Mouse (Mus musculus): ENCODE measurements at regions not wholly inside any gene's neighbourhood (a gene's known extent, or its start where the extent isn't known, plus 50 kb on each side); places are given as distances from the start of the nearest gene placed in this dataset.
A peak's percentile ranks its signal among the peaks of the same experiment; 100 is the strongest.

DNA sequence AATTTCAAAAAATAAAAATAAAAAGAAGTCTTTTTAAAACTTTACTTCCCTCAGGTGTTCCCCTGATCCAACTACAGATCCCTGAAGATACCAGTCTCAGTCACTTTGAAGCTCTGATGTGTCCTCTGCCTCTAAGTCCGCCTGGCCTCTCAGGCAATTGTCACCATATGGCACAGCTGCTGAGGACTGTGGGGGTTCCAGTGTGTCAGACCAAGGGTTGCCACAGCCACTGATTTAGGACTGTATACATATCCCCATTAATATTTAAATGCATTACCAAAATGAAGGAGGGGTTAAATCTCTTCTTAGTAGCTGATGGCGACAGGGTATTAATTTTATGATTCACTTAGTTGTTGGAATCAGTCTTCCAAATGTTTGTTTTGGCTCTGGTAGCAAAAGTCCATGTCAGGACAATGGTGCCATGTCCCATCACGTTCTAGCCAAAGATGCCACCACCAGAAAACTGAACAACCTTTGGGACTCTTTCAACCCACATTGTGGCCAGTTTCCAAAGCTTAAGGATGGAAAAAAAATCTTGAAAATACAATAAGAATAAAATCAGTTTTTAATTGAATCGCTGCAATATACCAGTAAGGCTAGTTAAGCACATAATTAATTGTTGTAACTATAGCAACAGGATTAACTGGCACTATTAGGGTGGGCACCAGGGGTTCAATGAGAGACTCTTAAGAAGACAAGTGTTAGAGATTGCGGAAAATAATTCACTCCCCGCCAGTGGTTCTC lies 62.5 kb downstream of the Arrdc4 start:
- Histone ChIP-seq H3K4me1 (ENCODE audit: control insufficient read depth, insufficient read depth, low read length) (no peaks in the 10 kb centered on the region), H3K4me3 (replicated peaks; ENCODE audit: insufficient read depth, low read depth, low read length) (no peak overlapping the region), H3K27me3 (ENCODE audit: control insufficient read depth, insufficient read depth, low read length) (no peaks in the 10 kb centered on the region), H3K27ac (ENCODE audit: insufficient read depth, low read length) (no peak overlapping the region)
- no peak for DNase-seq
- TF ChIP-seq POLR2A (IDR thresholded peaks at IDR 0.05; ENCODE audit: borderline replicate concordance, insufficient read depth, low read length): no peak
- no peak for TF ChIP-seq CTCF (IDR thresholded peaks at IDR 0.05; ENCODE audit: borderline replicate concordance, insufficient read depth, low read depth, low read length)
- 46% methylated on average over 6 of the region's 6 CpGs for WGBS

DNA sequence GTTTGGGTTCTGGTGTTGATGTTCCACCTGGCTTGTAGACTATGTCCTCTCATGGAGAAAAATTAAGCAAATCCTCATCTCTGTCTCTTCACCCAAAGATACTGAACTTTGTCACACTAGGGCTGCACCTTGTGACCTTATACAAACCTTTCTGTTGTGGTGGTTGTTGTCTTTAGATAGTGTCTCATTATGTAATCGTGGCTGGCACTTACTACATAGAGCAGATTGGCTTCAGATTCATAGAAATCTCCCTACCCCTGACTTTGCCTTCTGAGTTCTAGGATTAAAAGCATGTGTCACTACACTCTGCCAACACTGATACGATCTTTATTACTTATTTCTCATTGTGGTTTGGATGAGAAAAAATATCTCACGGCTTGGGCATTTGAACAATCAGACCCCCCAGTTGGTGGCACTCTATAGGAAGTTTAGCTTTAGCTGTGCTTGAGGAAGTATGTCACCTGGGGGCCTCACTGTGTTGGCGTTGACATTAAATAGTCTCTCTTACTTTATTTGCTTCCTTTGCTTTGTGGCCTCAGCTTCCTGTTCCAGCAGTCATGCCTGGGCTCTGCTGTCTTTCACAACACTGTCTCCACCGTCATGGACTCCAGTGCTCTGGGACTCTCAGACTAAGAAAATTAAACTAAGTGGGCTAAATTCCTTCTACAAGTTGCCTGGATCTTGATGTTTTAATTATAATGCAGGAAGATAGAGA lies 66.0 kb downstream of the Arrdc4 start:
- WGBS: 62% methylated on average over 5 of the region's 5 CpGs
- H3K4me3 ChIP-seq (replicated peaks; ENCODE audit: insufficient read depth, low read depth, low read length): no peak overlapping the region
- no peak for DNase-seq
- H3K4me1 ChIP-seq (ENCODE audit: control insufficient read depth, insufficient read depth, low read length): no peaks in the 10 kb centered on the region
- H3K27me3 ChIP-seq (ENCODE audit: control insufficient read depth, insufficient read depth, low read length): no peaks in the 10 kb centered on the region
- TF ChIP-seq POLR2A (IDR thresholded peaks at IDR 0.05; ENCODE audit: borderline replicate concordance, insufficient read depth, low read length) (no peak), CTCF (IDR thresholded peaks at IDR 0.05; ENCODE audit: borderline replicate concordance, insufficient read depth, low read depth, low read length) (no peak)
- H3K27ac ChIP-seq (ENCODE audit: insufficient read depth, low read length): no peak overlapping the region

DNA sequence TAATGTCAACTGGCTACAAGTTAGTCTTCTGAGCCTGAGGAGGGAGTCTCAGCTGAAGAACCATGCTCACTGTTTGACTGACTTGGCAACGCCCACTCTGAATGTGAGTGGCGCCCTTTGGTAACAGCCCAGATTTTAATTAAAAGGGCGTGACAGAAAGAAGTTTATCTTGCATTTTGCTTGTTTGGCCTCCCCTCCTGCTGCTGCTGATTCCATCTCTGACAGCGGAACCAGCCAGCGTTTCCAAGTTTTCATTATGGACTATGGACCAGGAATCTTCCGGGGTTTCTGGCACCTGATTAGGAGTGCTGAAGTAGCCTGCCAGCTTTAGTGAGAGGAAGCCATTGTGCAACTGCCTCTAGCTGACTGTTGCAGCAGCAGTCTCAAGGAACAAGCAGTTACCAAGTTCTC lies 66.7 kb downstream of the Arrdc4 start:
- no peaks in the 10 kb centered on the region for H3K4me1 ChIP-seq (ENCODE audit: control insufficient read depth, insufficient read depth, low read length)
- no peak overlapping the region for H3K4me3 ChIP-seq (replicated peaks; ENCODE audit: insufficient read depth, low read depth, low read length)
- 4% methylated on average over 6 of the region's 6 CpGs for WGBS
- no peak overlapping the region for H3K27ac ChIP-seq (ENCODE audit: insufficient read depth, low read length)
- TF ChIP-seq POLR2A (IDR thresholded peaks at IDR 0.05; ENCODE audit: borderline replicate concordance, insufficient read depth, low read length): no peak
- no peak for TF ChIP-seq CTCF (IDR thresholded peaks at IDR 0.05; ENCODE audit: borderline replicate concordance, insufficient read depth, low read depth, low read length)
- H3K27me3 ChIP-seq (ENCODE audit: control insufficient read depth, insufficient read depth, low read length): no peaks in the 10 kb centered on the region
- peak in 1 of 2 experiments; percentile 5 for DNase-seq

DNA sequence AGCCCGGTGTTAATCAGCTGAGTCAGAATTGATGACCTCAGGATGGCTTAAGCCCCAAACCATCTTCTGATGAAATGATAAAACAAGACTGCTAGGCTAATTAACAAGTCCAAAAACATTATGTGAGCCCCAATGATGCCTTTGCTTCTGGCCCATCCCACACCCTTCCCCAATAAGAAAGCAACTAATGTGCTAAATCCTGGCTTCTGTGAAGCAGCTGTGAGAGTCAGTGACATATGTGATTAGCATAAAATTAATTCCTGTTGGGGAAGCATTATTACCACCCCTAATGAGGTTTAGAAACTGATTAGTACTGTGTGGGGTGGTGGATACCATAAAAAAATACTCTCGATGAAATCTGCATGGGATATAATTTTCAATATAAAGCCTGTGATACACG lies 69.3 kb downstream of the Arrdc4 start:
- Histone ChIP-seq H3K4me1 (ENCODE audit: control insufficient read depth, insufficient read depth, low read length) (no peaks in the 10 kb centered on the region), H3K4me3 (replicated peaks; ENCODE audit: insufficient read depth, low read depth, low read length) (no peak overlapping the region), H3K27ac (ENCODE audit: insufficient read depth, low read length) (no peak overlapping the region), H3K27me3 (ENCODE audit: control insufficient read depth, insufficient read depth, low read length) (no peaks in the 10 kb centered on the region)
- DNase-seq: no peak
- no peak for TF ChIP-seq POLR2A (IDR thresholded peaks at IDR 0.05; ENCODE audit: borderline replicate concordance, insufficient read depth, low read length)
- 72% methylated on average over 3 of the region's 3 CpGs for WGBS

DNA sequence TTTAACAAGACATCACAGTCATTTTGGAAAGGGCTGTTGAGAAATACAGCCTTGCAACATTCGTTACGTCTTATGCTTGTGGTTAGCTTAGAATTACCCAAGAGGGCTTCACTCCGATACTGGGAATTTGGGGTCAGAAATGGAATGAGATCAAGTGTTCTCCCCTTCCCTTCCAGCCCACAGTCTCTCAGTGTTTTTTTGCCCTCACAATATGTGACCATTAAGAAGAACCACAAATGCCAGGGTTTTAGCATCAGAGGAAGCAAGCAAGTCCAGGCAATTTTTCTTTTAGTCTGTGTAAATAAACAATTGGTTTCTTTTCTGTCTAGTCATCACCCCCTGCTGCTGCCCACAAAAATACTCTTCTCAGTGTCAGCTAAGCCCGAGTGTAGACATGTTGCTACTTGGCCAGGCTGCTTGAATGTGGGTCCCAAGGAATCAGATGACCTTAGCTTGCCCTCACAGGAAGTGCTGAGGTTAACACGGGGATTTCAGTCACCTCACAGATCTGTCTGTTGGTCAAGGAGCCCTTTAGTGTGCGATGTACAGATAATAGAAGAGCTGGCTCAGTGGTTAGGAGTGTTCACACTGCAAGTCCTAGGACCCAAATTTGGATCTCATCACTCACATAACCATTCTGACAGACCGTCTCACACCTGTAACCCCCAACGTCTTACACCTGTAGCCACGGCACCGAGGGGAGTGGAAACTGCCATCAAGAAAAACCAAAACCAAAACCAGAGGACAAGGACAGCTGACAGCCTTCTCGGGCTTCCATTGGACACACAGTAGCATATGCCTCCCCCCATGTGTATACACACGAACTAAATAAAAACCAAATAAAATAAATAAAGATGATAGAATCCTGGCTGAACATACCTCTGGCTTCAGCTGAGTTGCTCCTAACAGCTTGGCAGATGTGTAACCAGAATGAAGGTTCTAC lies 81.0 kb downstream of the Arrdc4 start:
- no peaks in the 10 kb centered on the region for H3K27me3 ChIP-seq (ENCODE audit: control insufficient read depth, insufficient read depth, low read length)
- WGBS: 77% methylated on average over 12 of the region's 12 CpGs
- no peak overlapping the region for H3K4me3 ChIP-seq (replicated peaks; ENCODE audit: insufficient read depth, low read depth, low read length)
- no peaks in the 10 kb centered on the region for H3K4me1 ChIP-seq (ENCODE audit: control insufficient read depth, insufficient read depth, low read length)
- DNase-seq: no peak
- TF ChIP-seq POLR2A (IDR thresholded peaks at IDR 0.05; ENCODE audit: borderline replicate concordance, insufficient read depth, low read length) (no peak), CTCF (IDR thresholded peaks at IDR 0.05; ENCODE audit: borderline replicate concordance, insufficient read depth, low read depth, low read length) (no peak)
- no peak overlapping the region for H3K27ac ChIP-seq (ENCODE audit: insufficient read depth, low read length)

DNA sequence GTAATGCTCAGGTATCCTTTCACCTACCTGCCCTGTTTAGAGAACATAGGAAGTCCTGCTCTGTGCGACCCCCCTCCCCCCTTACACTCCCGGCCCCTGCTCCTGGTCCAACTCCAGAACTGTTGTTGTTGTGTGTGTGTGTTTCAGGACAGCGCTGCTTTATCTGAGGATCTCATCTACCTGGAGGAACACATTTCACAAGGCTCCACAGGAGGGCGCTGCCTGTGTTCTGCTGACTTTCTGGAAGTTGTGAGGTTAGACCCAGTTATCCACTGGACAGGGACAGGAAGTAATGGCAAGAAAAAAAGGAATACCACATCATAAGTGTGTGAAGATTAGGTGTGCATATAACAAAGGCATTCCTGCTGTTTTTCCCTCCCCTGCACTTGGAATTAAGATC lies 81.8 kb downstream of the Arrdc4 start:
- DNase-seq: no peak
- TF ChIP-seq POLR2A (IDR thresholded peaks at IDR 0.05; ENCODE audit: borderline replicate concordance, insufficient read depth, low read length) (no peak), CTCF (IDR thresholded peaks at IDR 0.05; ENCODE audit: borderline replicate concordance, insufficient read depth, low read depth, low read length) (no peak)

DNA sequence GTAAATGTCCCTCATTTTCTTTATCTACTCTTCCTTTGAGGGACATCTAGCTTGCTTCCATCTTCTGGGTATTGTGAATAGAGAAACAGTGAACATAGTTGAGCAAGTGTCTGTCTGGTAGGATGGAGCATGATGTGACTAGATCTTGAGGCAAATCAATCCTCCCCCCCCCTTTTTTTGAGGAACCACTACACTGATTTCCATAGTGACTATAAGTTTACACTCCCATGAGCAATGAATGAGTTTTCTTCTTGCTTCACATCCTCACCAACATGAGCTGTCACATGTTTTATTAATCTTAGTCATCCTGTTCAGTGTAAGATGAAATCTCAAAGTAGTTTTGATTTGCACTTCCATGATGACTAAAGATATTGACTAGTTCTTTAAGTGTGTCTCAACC lies 92.7 kb downstream of the Arrdc4 start:
- TF ChIP-seq POLR2A (IDR thresholded peaks at IDR 0.05; ENCODE audit: borderline replicate concordance, insufficient read depth, low read length): no peak
- TF ChIP-seq CTCF (IDR thresholded peaks at IDR 0.05; ENCODE audit: borderline replicate concordance, insufficient read depth, low read depth, low read length): no peak
- DNase-seq: no peak
- H3K4me3 ChIP-seq (replicated peaks; ENCODE audit: insufficient read depth, low read depth, low read length): no peak overlapping the region
- H3K27me3 ChIP-seq (ENCODE audit: control insufficient read depth, insufficient read depth, low read length): no peaks in the 10 kb centered on the region
- no peaks in the 10 kb centered on the region for H3K4me1 ChIP-seq (ENCODE audit: control insufficient read depth, insufficient read depth, low read length)
- no peak overlapping the region for H3K27ac ChIP-seq (ENCODE audit: insufficient read depth, low read length)

More for the DNA sequence above, 81.8 kb downstream of the Arrdc4 start:
- Histone ChIP-seq H3K4me1 (ENCODE audit: control insufficient read depth, insufficient read depth, low read length) (no peaks in the 10 kb centered on the region), H3K27ac (ENCODE audit: insufficient read depth, low read length) (no peak overlapping the region), H3K27me3 (ENCODE audit: control insufficient read depth, insufficient read depth, low read length) (no peaks in the 10 kb centered on the region), H3K4me3 (replicated peaks; ENCODE audit: insufficient read depth, low read depth, low read length) (no peak overlapping the region)
- WGBS: 65% methylated on average over 4 of the region's 4 CpGs

Data from cerebellum, adult 2 months (tissue).